In genomic region chr9:29751396-29751795, GRCm38 (mm10) we compare ENCODE assay signal across 8 mouse cellular contexts.
A peak's percentile ranks its signal among the peaks of the same experiment; 100 is the strongest.
DNase-seq lines count a peak whose midpoint lies in the region; ATAC-seq and TF ChIP-seq lines count a peak whose summit lies in the region.

No protein-coding gene starts in this region.

- H3K9ac ChIP-seq in limb, embryonic 11.5 days (ENCODE audit: low read length) = no peak overlapping the region
- H3K9ac ChIP-seq in forebrain, postnatal 0 days = no peak overlapping the region
- H3K9ac ChIP-seq in neural tube, embryonic 13.5 days = no peak overlapping the region

- no peak overlapping the region for H3K4me2 ChIP-seq in limb, embryonic 11.5 days (ENCODE audit: low read depth, severe bottlenecking)
- H3K4me2 ChIP-seq in forebrain, postnatal 0 days (ENCODE audit: low read depth) = no peak overlapping the region
- H3K4me2 ChIP-seq in neural tube, embryonic 13.5 days = no peak overlapping the region

- peak; percentile 55 for TF ChIP-seq CTCF in forebrain, postnatal 0 days (IDR thresholded peaks at IDR 0.05; ENCODE audit: low read depth)

- 37% methylated on average over 1 of the region's 1 CpGs for WGBS in limb, embryonic 11.5 days
- WGBS in limb, embryonic 10.5 days = 56% methylated on average over 1 of the region's 1 CpGs
- WGBS in forebrain, postnatal 0 days = 31% methylated on average over 1 of the region's 1 CpGs
- WGBS in neural tube, embryonic 13.5 days = 49% methylated on average over 1 of the region's 1 CpGs

- H3K27me3 ChIP-seq in limb, embryonic 11.5 days (ENCODE audit: control insufficient read depth, insufficient read depth, low read length) = no peaks in the 10 kb centered on the region
- peaks cover 11% of the 10 kb centered on the region; the same call in 1 of the 2 replicates for H3K27me3 ChIP-seq in limb, embryonic 10.5 days (ENCODE audit: low read depth, poor library complexity, severe bottlenecking)
- no peaks in the 10 kb centered on the region for H3K27me3 ChIP-seq in forebrain, postnatal 0 days (ENCODE audit: insufficient read depth, low read length)
- H3K27me3 ChIP-seq in neural tube, embryonic 13.5 days = no peaks in the 10 kb centered on the region

- no peak overlapping the region for H3K27ac ChIP-seq in limb, embryonic 11.5 days (replicated peaks; ENCODE audit: low read depth, low read length)
- no peak overlapping the region for H3K27ac ChIP-seq in limb, embryonic 10.5 days
- 0 out of 2 replicates have a peak overlapping the region, but pooled peaks have one; percentile 45 for H3K27ac ChIP-seq in forebrain, postnatal 0 days (ENCODE audit: low read depth, low read length)
- H3K27ac ChIP-seq in neural tube, embryonic 13.5 days (replicated peaks) = no peak overlapping the region

- H3K4me1 ChIP-seq in limb, embryonic 11.5 days (ENCODE audit: control insufficient read depth, insufficient read depth, low read length) = no peaks in the 10 kb centered on the region
- peaks cover 18% of the 10 kb centered on the region for H3K4me1 ChIP-seq in limb, embryonic 10.5 days
- peaks cover 15% of the 10 kb centered on the region for H3K4me1 ChIP-seq in forebrain, postnatal 0 days (ENCODE audit: insufficient read depth)
- H3K4me1 ChIP-seq in neural tube, embryonic 13.5 days (replicated peaks) = peaks cover 19% of the 10 kb centered on the region

- H3K4me3 ChIP-seq in limb, embryonic 11.5 days (ENCODE audit: low read depth, low read length) = no peak overlapping the region
- no peak overlapping the region for H3K4me3 ChIP-seq in limb, embryonic 10.5 days
- H3K4me3 ChIP-seq in forebrain, postnatal 0 days (ENCODE audit: low read depth, low read length) = no peak overlapping the region
- H3K4me3 ChIP-seq in neural tube, embryonic 13.5 days = no peak overlapping the region

- peak; percentile 58 for DNase-seq in limb, embryonic 11.5 days (ENCODE audit: low spot score)
- no peak for DNase-seq in limb, embryonic 10.5 days (ENCODE audit: low spot score)
- peak; percentile 36 for DNase-seq in cerebellum, adult 8-10 months
- no peak for DNase-seq in forebrain, postnatal 0 days
- DNase-seq in adipocyte (ENCODE audit: low spot score) = no peak
- DNase-seq in Muller cell, postnatal 12 days (ENCODE audit: inconsistent ontology term) = no peak
- DNase-seq in left cerebral cortex, adult 11 months (ENCODE audit: low spot score) = no peak

- no peaks in the 10 kb centered on the region for H3K9me3 ChIP-seq in limb, embryonic 11.5 days (ENCODE audit: control insufficient read depth, low read length)
- no peaks in the 10 kb centered on the region for H3K9me3 ChIP-seq in limb, embryonic 10.5 days (replicated peaks)
- no peaks in the 10 kb centered on the region for H3K9me3 ChIP-seq in forebrain, postnatal 0 days (ENCODE audit: low read length)
- H3K9me3 ChIP-seq in neural tube, embryonic 13.5 days = no peaks in the 10 kb centered on the region

- ATAC-seq in limb, embryonic 11.5 days (ENCODE audit: insufficient number of reproducible peaks, low FRiP score, low TSS enrichment, low read depth) = no peak
- no peak for ATAC-seq in forebrain, postnatal 0 days
- ATAC-seq in neural tube, embryonic 13.5 days (ENCODE audit: low read depth) = peak; percentile 40; the same call in 1 of the 2 replicates

- no peaks in the 10 kb centered on the region for H3K36me3 ChIP-seq in limb, embryonic 11.5 days (ENCODE audit: control insufficient read depth, insufficient read depth, low read length)
- H3K36me3 ChIP-seq in limb, embryonic 10.5 days = no peaks in the 10 kb centered on the region
- no peaks in the 10 kb centered on the region for H3K36me3 ChIP-seq in forebrain, postnatal 0 days (ENCODE audit: insufficient read depth)
- no peaks in the 10 kb centered on the region for H3K36me3 ChIP-seq in neural tube, embryonic 13.5 days

Comparison
In these comparisons a context has a peak if more than half of its experiments do, and no peak if none do; other contexts are left out.
1. DNase-seq: peak in limb, embryonic 11.5 days (single experiment) and cerebellum, adult 8-10 months (single experiment); none in limb, embryonic 10.5 days (single experiment), forebrain, postnatal 0 days (single experiment), adipocyte (single experiment), Muller cell, postnatal 12 days (single experiment) and left cerebral cortex, adult 11 months (single experiment).